Mouse (Mus musculus): ENCODE results near the gene Btbd35f7.
"Not testable (repeated sequence)": the region's sequence is repeated elsewhere in the genome, so short reads cannot be mapped to it uniquely, and the experiment has no call there.

Gene Btbd35f7

DNA sequence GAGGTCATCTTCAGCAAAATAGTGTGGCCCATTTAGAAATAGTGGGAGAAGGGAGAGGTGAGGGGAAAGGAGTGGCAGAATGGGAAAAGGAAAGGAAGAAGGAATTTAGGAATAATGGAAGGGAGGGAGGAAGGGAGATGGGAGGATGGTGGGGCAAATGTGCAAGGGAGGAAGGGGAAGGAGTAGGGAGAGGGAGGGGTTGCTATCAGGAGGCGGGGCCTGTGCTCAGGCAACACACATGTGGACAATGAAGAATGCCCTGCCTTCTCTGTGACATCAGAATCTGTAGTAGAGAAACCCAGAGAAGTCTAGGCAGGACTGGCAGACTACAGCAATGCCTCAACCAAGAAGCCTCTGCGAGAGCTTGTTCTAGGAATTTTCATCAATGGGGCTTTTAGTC lies at the start of gene Btbd35f7:
Gene Btbd35f7, plus strand, starts transcription at position 301 of the 400 bp plus-strand sequence.
- CTCF ChIA-PET, result not testable (repeated sequence)

Measured in spleen, embryonic (tissue).